Mouse (Mus musculus) neural tube, embryonic 10.5 days (tissue): Measurements from ENCODE around the gene Vmn2r61.

Experiments used
- DNase-seq: peaks from one replicate; pipeline ENCODE4 v3.0.0-alpha.2; 2017; ENCODE audit warnings: low spot score; ENCODE audit errors: extremely low spot score

The Vmn2r61 gene

GRCm38 (mm10) chr7:42259753-42260152 is at the start of gene Vmn2r61:
TSS of gene Vmn2r61 (plus strand) at chr7:42260053.
- DNase-seq: no peak
